Mouse (Mus musculus) intestine, postnatal 0 days (tissue): ENCODE results near the gene Pkp2. TPM values are rescaled to one million over a fixed set of nuclear protein-coding genes. Genes with fewer than 3 reads are reported as not detected.
"Not testable (repeated sequence)": the region's sequence is repeated elsewhere in the genome, so short reads cannot be mapped to it uniquely, and the experiment has no call there.

Source experiments
- ATAC-seq: fragments of 200-750 bp; cut with Nextera tagmentation; 2 replicates; pipeline ENCODE4 v1.8.0; 2017; ENCODE audit warnings: mild to moderate bottlenecking, moderate TSS enrichment, moderate library complexity
- H3K27ac ChIP-seq: fragments of 300-500 bp; sonication (generic); 2 replicates; pipeline ENCODE4 v1.5.1; 2014; ENCODE audit warnings: mild to moderate bottlenecking, low read depth, low read length, moderate library complexity
- H3K27me3 ChIP-seq: fragments of 300-500 bp; sonication (generic); replicated peaks from 2 replicates; pipeline ENCODE4 v1.6.1; 2014; ENCODE audit warnings: low read length, mixed read lengths; ENCODE audit not compliant: control insufficient read depth, insufficient read depth
- H3K36me3 ChIP-seq: fragments of 300-500 bp; sonication (generic); 2 replicates; pipeline ENCODE4 v1.6.1; 2014; ENCODE audit warnings: mild to moderate bottlenecking, moderate library complexity; ENCODE audit not compliant: control insufficient read depth, insufficient read depth
- H3K4me1 ChIP-seq: fragments of 300-500 bp; sonication (generic); replicated peaks from 2 replicates; pipeline ENCODE4 v1.6.1; 2014; ENCODE audit warnings: antibody characterized with exemption, low read length, mixed read lengths; ENCODE audit not compliant: control insufficient read depth, insufficient read depth
- H3K4me2 ChIP-seq: fragments of 300-500 bp; sonication (generic); replicated peaks from 2 replicates; pipeline ENCODE4 v1.6.1; 2014; ENCODE audit warnings: low read depth, mild to moderate bottlenecking, moderate library complexity
- H3K4me3 ChIP-seq: fragments of 300-500 bp; sonication (generic); 2 replicates; pipeline ENCODE4 v1.5.1; 2014; ENCODE audit warnings: low read depth, low read length
- H3K9ac ChIP-seq: fragments of 300-500 bp; sonication (generic); 2 replicates; pipeline ENCODE4 v1.6.1; 2014; ENCODE audit warnings: mild to moderate bottlenecking, low read depth, low read length
- H3K9me3 ChIP-seq: fragments of 300-500 bp; sonication (generic); 2 replicates; pipeline ENCODE4 v1.6.1; 2016; ENCODE audit warnings: mixed run types; ENCODE audit not compliant: control insufficient read depth
- CTCF ChIP-seq: sonication (generic); IDR thresholded peaks from 2 replicates; pipeline ENCODE4 v1.5.1; 2016; ENCODE audit warnings: low read depth, mild to moderate bottlenecking, control low read depth, antibody characterized with exemption, moderate library complexity
- WGBS: fragments of 180-500 bp; shearing (Covaris S2); extraction: QIAGEN DNeasy Blood & Tissue Kit; methylation state at CpG from one replicate; pipeline ENCODE4 v1.1.7; 2014; 5-methylcytosine and 5-hydroxymethylcytosine counted together
- polyA plus RNA-seq: library from polyadenylated mRNA; unstranded; fragments of >200 nt; fragmentation: Nextera tagmentation; extraction: Ambion mirVana; gene quantifications from 2 replicates; pipeline ENCODE4 v1.2.1, GENCODE M21; 2015

The Pkp2 gene
- polyA plus RNA-seq = 14.9 and 15.5 TPM in 2 replicates

DNA sequence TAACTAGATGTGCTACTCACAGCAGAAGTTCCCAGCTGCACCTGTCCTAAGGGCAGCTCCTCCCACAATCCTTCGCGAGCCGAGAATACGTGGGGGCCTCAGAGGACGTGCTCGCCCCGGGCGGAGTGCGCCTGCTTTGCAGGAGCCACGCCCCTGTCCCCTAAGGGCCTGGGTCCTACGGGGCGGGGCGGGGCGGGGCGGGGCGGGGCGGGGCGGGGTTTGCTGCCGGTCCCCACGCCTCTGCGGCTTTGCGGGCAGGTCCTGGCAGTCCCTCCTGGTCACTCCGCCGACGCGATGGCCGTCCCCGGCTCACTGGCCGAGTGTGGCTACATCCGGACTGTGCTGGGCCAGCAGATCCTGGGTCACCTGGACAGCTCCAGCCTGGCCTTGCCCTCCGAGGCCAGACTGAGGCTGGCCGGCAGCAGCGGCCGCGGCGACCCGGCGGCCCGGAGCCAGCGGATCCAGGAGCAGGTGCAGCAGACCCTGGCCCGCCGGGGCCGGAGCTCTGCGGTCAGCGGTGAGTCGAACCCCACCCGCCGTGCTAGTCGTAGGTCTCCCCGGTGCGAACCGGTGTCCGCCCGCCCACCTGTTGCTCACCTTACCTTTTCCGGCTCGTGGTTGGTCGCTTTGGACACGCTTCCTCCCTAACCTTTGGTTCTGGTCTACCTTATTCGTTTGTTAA lies at the start of gene Pkp2:
Pkp2 (plus strand) TSS at position 240 of the 682 bp plus-strand sequence.
- H3K4me3 ChIP-seq = peak within 1 kb of the TSS; percentile 84
- peak; percentile 93 for ATAC-seq
- H3K27me3 ChIP-seq = no peaks in the 10 kb centered on the region
- peak within 1 kb of the TSS; percentile 91 for H3K27ac ChIP-seq
- no peaks in the 10 kb centered on the region for H3K9me3 ChIP-seq
- H3K9ac ChIP-seq = peak within 1 kb of the TSS; percentile 68
- no peaks in the 10 kb centered on the region for H3K36me3 ChIP-seq
- no peaks in the 10 kb centered on the region for H3K4me1 ChIP-seq
- WGBS = under 1% methylated on average over 59 of the region's 59 CpGs
- TF ChIP-seq CTCF = no peak
- peak within 1 kb of the TSS; percentile 94 for H3K4me2 ChIP-seq

DNA sequence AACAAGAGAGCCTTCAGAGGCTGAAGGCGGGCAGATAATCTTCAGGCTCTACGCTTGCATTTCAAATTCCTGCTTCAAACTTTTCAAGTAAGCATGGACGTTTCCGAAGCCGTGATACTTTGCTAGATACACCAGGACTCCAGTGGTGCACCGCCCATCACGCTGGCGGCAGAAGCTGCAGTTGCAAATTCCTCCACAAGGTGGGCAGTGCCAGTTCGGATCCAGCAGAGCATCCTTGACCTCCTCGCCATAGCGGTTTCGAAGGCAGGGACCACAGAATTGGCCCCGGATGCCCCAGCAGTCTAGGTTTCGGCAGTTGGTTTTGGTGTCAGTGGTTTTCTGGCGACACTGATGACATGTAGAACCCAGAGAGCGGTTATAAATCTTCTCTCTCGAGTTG lies 15.7 kb upstream of the Pkp2 start:
- H3K9me3 ChIP-seq = no peaks in the 10 kb centered on the region
- no peak overlapping the region for H3K4me3 ChIP-seq
- H3K27ac ChIP-seq = no peak overlapping the region
- no peak for ATAC-seq
- TF ChIP-seq CTCF = peak; percentile 41
- H3K9ac ChIP-seq = no peak overlapping the region
- no peaks in the 10 kb centered on the region for H3K27me3 ChIP-seq
- H3K4me2 ChIP-seq = no peak overlapping the region
- 61% methylated on average over 17 of the region's 17 CpGs for WGBS
- H3K36me3 ChIP-seq = no peaks in the 10 kb centered on the region
- no peaks in the 10 kb centered on the region for H3K4me1 ChIP-seq

DNA sequence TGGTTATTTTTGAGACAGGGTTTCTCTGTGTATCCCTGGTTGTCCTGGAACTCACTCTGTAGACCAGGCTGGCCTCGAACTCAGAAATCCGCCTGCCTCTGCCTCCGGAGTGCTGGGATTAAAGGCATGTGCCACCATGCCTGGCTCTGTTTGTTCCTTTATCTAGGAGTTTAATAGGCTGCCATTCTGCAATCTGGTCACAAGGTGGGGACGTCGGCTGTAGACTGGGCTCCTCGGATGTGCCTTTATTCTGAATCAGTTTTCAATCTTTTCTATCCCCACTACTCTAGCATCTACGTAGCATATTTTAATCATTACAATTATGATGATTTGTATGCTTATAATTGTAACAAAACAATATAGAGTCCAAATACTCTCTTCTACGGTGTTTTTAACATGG lies 11.1 kb upstream of the Pkp2 start:
- TF ChIP-seq CTCF = peak; percentile 85
- H3K4me1 ChIP-seq, H3K9ac ChIP-seq: not testable (repeated sequence)

DNA sequence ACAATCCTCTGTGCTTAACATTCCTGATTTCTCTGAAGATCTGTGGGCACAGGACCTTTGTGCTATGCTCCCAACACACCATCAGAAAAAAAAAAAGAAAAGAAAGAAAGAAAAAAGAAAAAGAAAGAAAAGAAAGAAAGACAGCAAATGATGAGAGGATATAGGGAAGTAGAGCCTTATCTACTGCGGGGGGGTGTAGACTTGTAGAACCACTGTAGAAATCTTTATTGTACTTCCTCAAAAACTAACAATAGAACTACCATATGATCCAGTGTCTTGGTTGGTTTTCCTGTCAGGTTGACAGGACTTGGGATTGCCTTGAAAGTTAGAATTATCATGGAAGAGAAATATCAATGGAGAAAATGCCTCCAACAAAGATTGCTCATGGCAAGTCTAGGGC lies 8.5 kb upstream of the Pkp2 start:
- TF ChIP-seq CTCF = no peak
- Histone ChIP-seq H3K27ac (no peak overlapping the region), H3K9ac (no peak overlapping the region), H3K4me1 (no peaks in the 10 kb centered on the region), H3K4me3 (no peak overlapping the region), H3K9me3 (no peaks in the 10 kb centered on the region), H3K36me3 (no peaks in the 10 kb centered on the region), H3K27me3 (no peaks in the 10 kb centered on the region), H3K4me2 (no peak overlapping the region)
- 93% methylated on average over 1 of the region's 1 CpGs for WGBS
- ATAC-seq = no peak

More for the DNA sequence above, 11.1 kb upstream of the Pkp2 start:
- H3K27ac ChIP-seq, H3K4me2 ChIP-seq, H3K4me3 ChIP-seq, H3K27me3 ChIP-seq, H3K9me3 ChIP-seq, H3K36me3 ChIP-seq: not testable (repeated sequence)
- WGBS = 35% methylated on average over 8 of the region's 8 CpGs
- peak; percentile 59; the same call in 1 of the 2 replicates for ATAC-seq

DNA sequence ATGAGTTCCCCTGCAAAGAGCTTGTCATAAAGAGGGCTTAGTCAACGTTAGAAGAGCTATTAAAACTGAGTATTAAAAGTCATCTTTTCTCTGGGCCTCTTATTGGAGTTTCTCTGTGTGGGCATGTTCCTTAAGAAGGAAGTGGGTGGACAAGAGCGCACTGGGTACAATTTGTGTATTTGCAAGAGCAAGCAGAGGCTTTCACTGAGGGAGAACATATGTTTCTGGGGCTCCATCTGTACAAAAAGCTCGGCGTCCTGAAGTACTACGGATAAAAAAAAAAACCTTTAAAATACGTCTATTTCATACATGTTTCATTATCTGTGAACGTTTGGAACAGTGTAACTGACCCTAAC lies 417 bp upstream of the Pkp2 start:
- H3K9ac ChIP-seq = no peak overlapping the region
- H3K27ac ChIP-seq = peak overlapping the region; percentile 91
- no peaks in the 10 kb centered on the region for H3K9me3 ChIP-seq
- peak; percentile 10; the same call in 1 of the 2 replicates for ATAC-seq
- peak overlapping the region; percentile 94 for H3K4me2 ChIP-seq
- peak overlapping the region; percentile 84 for H3K4me3 ChIP-seq
- no peaks in the 10 kb centered on the region for H3K4me1 ChIP-seq
- H3K27me3 ChIP-seq = no peaks in the 10 kb centered on the region
- TF ChIP-seq CTCF = no peak
- WGBS = 12% methylated on average over 7 of the region's 7 CpGs
- H3K36me3 ChIP-seq = no peaks in the 10 kb centered on the region

DNA sequence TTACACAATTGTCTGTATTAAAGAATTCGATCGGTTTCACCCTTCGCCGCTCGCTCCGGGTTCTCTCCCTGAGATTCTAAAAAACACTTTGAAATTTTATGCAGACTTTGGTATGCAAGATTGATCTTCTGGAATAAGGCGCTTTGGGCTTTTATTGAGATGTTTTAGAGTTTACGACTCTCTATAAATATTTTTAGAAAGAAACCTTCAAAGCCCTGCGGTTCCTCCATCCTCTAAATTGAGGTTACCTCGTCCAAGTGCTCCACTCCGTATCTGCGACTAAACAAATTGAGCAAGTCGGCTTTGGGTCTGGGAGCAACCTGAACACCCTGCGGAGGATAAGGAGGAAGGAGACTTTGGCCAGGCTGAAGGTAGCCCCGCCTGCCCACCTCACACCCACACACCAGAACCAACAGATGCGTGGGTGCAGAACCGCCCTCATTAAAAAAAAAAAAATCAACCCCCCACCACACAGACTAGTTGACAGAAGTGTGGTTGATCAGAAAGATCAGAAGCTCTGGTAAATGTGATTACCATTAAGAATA lies 715 bp downstream of the Pkp2 start:
- H3K9ac ChIP-seq = peak overlapping the region; percentile 68
- peak overlapping the region; percentile 94 for H3K4me2 ChIP-seq
- 2% methylated on average over 17 of the region's 17 CpGs for WGBS
- H3K27me3 ChIP-seq = no peaks in the 10 kb centered on the region
- ATAC-seq = peak; percentile 31; the same call in 1 of the 2 replicates
- peak overlapping the region; percentile 84 for H3K4me3 ChIP-seq
- H3K4me1 ChIP-seq = no peaks in the 10 kb centered on the region
- no peak for TF ChIP-seq CTCF
- H3K27ac ChIP-seq = peak overlapping the region; percentile 91
- no peaks in the 10 kb centered on the region for H3K36me3 ChIP-seq
- no peaks in the 10 kb centered on the region for H3K9me3 ChIP-seq
